Mouse (Mus musculus) hindbrain, postnatal 0 days (tissue): ENCODE data around the gene Cmc1. TPM values are rescaled to one million over a fixed set of nuclear protein-coding genes. Genes with fewer than 3 reads are reported as not detected.
A peak's percentile ranks its signal among the peaks of the same experiment; 100 is the strongest.
"Not testable (repeated sequence)": the region's sequence is repeated elsewhere in the genome, so short reads cannot be mapped to it uniquely, and the experiment has no call there.

Experiments used
- ATAC-seq: fragments of 200-750 bp; cut with Nextera tagmentation; 2 replicates; pipeline ENCODE4 v1.8.0; 2017; ENCODE audit warnings: mild to moderate bottlenecking, moderate TSS enrichment, moderate library complexity
- DNase-seq: peaks from one replicate; pipeline ENCODE4 v3.0.0-alpha.2; 2015; ENCODE audit warnings: low spot score
- H3K27ac ChIP-seq: fragments of 300-500 bp; sonication (generic); 2 replicates; pipeline ENCODE4 v1.5.1; 2014; ENCODE audit warnings: mild to moderate bottlenecking
- H3K27me3 ChIP-seq: fragments of 300-500 bp; sonication (generic); 2 replicates; pipeline ENCODE4 v1.6.1; 2014; ENCODE audit warnings: low read length, mixed read lengths; ENCODE audit not compliant: insufficient read depth
- H3K36me3 ChIP-seq: fragments of 300-500 bp; sonication (generic); 2 replicates; pipeline ENCODE4 v1.6.1; 2014; ENCODE audit warnings: low read length, mixed read lengths; ENCODE audit not compliant: insufficient read depth
- H3K4me1 ChIP-seq: fragments of 300-500 bp; sonication (generic); 2 replicates; pipeline ENCODE4 v1.6.1; 2014; ENCODE audit warnings: antibody characterized with exemption, low read length, mixed read lengths; ENCODE audit not compliant: insufficient read depth
- H3K4me2 ChIP-seq: fragments of 300-500 bp; sonication (generic); 2 replicates; pipeline ENCODE4 v1.6.1; 2014; ENCODE audit warnings: low read depth, mild to moderate bottlenecking, low read length, moderate library complexity, mixed read lengths
- H3K4me3 ChIP-seq: fragments of 300-500 bp; sonication (generic); 2 replicates; pipeline ENCODE4 v1.5.1; 2014; ENCODE audit warnings: low read length
- H3K9ac ChIP-seq: fragments of 300-500 bp; sonication (generic); replicated peaks from 2 replicates; pipeline ENCODE4 v1.6.1; 2014; ENCODE audit warnings: mild to moderate bottlenecking, low read length, moderate library complexity, mixed read lengths
- H3K9me3 ChIP-seq: fragments of 300-500 bp; sonication (generic); 2 replicates; pipeline ENCODE4 v1.6.1; 2016; ENCODE audit warnings: low read length, mixed read lengths
- CTCF ChIP-seq: IDR thresholded peaks from 2 replicates; pipeline ENCODE4 v1.5.1; 2016; ENCODE audit warnings: antibody characterized with exemption, control low read depth, low read depth
- WGBS: fragments of 180-500 bp; shearing (Covaris S2); extraction: QIAGEN DNeasy Blood & Tissue Kit; methylation state at CpG from one replicate; pipeline ENCODE4 v1.1.7; 2014; 5-methylcytosine and 5-hydroxymethylcytosine counted together
- polyA plus RNA-seq: library from polyadenylated mRNA; unstranded; fragments of >200 nt; fragmentation: Nextera tagmentation; extraction: Ambion mirVana; gene quantifications from 2 replicates; pipeline ENCODE4 v1.2.1, GENCODE M21; 2015
- total RNA-seq: library from RNA; depleted of rRNA; stranded (reverse); fragments of >200 nt; gene quantifications from 2 replicates; pipeline ENCODE4 v1.2.3, GENCODE M21; 2014

Cmc1 gene
- total and polyA plus RNA-seq, 2 experiments from 2014 or later, result 2.0 to 44.5 TPM

DNA sequence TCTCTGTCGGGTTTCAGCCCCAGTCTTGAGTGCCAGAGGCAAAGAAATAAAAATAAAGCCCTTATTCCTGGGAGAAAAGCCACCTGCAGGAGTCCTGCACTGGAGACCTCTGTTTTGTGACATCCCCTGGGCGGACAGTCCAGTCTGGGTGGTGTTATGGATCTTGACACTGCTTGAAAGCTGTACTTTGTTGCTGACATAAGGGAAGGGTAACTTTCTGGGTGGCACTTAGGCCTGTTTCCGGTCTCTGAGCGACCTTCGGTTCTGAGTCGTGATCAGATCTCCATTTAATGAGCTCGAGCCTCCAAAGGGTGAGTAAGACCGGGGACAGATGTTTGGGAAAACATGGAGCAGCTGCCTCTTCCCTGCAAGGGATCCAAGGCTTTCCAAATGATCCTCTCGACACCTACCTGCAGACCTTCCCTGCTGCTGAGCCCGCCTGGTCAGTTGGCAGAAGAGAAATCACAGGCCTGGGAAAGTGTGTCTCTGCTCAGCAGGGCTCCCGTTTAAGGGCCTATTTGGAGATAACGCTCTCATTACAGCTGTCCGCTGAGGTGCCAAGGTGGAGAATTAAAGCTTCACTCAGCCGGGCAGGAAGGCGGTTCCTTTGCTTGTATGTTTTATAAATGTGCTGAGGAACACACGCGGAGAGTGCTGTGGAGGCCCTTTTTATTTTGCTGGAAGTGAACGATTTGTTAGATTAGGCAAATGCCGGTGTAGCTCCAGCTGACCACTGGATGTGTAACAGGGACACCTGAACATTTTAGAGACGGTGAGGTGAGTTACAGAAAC lies 648 bp upstream of the Cmc1 start:
- ATAC-seq (peak; percentile 13), DNase-seq (no peak)
- Histone ChIP-seq H3K4me2 (peak overlapping the region; percentile 56), H3K36me3 (no peaks in the 10 kb centered on the region), H3K27ac (peak overlapping the region; percentile 4; the same call in 1 of the 2 replicates), H3K9me3 (no peaks in the 10 kb centered on the region), H3K4me1 (peaks cover 16% of the 10 kb centered on the region; the same call in 1 of the 2 replicates), H3K4me3 (peak overlapping the region; percentile 74), H3K9ac (no peak overlapping the region), H3K27me3 (no peaks in the 10 kb centered on the region)
- WGBS, result 74% methylated on average over 20 of the region's 20 CpGs
- no peak for TF ChIP-seq CTCF

DNA sequence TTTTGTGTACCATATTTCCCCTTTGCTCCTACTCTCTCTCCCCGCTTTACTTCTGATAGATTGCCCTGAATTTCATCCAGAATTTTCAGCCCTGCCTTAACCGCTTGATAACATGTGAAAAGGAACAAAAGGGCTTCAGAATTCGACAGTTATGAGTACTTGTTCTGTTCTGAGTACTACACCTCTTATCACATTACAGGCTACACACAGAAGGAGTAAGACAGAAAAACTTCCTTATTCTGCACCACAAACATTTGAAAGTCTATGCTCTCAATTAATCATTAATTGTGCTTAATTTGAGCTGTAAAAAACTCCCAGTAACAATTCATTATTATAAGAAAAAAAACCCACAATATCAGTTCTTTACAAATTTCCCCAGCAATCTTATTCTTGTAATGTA lies 9.6 kb downstream of the Cmc1 start:
- not testable (repeated sequence) for H3K9ac ChIP-seq, H3K4me1 ChIP-seq

DNA sequence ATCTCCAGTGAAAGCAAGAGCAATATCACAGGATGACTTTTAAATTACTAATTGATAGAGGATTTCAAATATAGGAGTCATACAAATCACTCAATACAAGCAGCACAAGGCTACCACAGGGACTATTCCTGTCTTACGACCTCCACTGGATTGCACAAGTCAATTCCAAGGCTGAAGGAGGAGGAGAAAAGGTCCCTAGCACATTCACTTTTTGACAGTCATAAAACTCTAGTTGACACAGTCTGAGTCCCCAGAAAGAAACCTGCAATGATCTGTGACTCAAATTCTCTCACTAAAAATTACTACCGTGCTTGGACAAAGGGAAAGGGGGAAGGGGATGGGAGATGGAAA lies 39.6 kb downstream of the Cmc1 start:
- 72% methylated on average over 2 of the region's 2 CpGs for WGBS
- Histone ChIP-seq H3K27me3 (no peaks in the 10 kb centered on the region), H3K4me2 (no peak overlapping the region), H3K9ac (no peak overlapping the region), H3K4me1 (no peaks in the 10 kb centered on the region), H3K9me3 (no peaks in the 10 kb centered on the region), H3K36me3 (no peaks in the 10 kb centered on the region), H3K27ac (no peak overlapping the region), H3K4me3 (no peak overlapping the region)
- no peak for DNase-seq
- TF ChIP-seq CTCF, result no peak
- ATAC-seq, result no peak

More for the DNA sequence above, 9.6 kb downstream of the Cmc1 start:
- H3K4me2 ChIP-seq, H3K27ac ChIP-seq, ATAC-seq, H3K4me3 ChIP-seq, DNase-seq, H3K27me3 ChIP-seq, H3K36me3 ChIP-seq, H3K9me3 ChIP-seq: not testable (repeated sequence)
- WGBS, result 88% methylated on average over 2 of the region's 3 CpGs

DNA sequence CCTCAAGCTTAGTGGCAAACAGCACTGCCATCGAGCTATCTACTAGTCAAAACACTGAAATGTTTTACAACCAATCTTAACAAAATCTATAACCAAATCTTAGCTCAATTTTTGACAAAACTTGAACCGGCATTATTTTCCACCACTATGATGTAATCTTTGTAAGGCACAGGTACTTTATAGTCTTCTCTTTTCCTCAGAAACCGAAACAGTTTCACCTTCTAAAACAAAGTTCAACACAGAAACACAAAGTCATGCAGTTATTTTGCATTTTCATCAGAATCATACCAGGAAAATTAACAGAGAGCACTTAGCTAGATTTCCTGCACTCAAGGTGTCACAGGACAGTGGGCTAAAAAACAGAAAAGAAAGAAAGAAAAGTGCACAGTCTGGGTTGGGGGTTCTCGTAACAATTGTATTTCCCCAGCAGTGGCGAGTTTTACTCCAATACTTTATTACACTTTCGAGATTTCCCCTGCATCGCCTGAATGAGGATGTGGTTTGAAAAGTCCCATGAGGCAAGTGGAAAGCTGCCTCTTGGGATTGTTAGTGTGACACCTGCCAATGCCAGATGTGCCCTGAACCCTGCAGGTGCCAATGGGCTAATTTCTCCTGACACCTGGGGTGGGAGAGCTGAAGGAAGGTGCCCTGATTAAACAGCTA lies 40.1 kb downstream of the Cmc1 start:
- no peak overlapping the region for H3K4me3 ChIP-seq
- no peaks in the 10 kb centered on the region for H3K4me1 ChIP-seq
- no peak for DNase-seq
- no peaks in the 10 kb centered on the region for H3K9me3 ChIP-seq
- no peak overlapping the region for H3K9ac ChIP-seq
- no peaks in the 10 kb centered on the region for H3K36me3 ChIP-seq
- H3K27me3 ChIP-seq, result no peaks in the 10 kb centered on the region
- no peak for TF ChIP-seq CTCF
- 84% methylated on average over 7 of the region's 7 CpGs for WGBS
- no peak for ATAC-seq
- H3K4me2 ChIP-seq, result no peak overlapping the region
- no peak overlapping the region for H3K27ac ChIP-seq

DNA sequence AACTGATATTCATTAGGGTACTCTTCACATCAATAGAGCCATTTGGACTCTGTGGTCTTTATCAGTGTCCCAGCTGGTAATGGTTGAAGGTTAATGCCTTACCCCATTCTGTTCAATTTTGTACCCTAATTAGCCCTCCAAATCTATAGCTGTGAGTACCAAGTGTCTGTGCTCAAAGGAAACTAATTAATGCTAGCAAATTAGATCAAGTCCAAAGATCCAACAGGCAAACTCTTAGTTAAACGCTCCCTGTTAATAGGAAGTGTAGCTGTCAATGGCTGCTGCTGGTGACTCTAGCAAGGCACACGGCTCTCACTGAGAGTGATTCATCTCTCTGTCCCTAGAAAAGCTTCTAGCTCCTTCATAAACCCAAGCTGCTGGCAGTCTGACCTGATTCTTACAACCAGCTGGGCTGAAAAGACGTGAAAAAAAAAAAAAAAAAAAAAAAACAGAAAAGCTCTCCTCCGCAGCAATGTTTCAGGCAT lies 41.4 kb downstream of the Cmc1 start:
- Histone ChIP-seq H3K27me3 (no peaks in the 10 kb centered on the region), H3K27ac (no peak overlapping the region), H3K36me3 (no peaks in the 10 kb centered on the region), H3K4me2 (no peak overlapping the region), H3K4me3 (no peak overlapping the region), H3K9me3 (no peaks in the 10 kb centered on the region), H3K9ac (no peak overlapping the region), H3K4me1 (no peaks in the 10 kb centered on the region)
- ATAC-seq (no peak), DNase-seq (peak; percentile 16)
- no peak for TF ChIP-seq CTCF
- 41% methylated on average over 4 of the region's 4 CpGs for WGBS

DNA sequence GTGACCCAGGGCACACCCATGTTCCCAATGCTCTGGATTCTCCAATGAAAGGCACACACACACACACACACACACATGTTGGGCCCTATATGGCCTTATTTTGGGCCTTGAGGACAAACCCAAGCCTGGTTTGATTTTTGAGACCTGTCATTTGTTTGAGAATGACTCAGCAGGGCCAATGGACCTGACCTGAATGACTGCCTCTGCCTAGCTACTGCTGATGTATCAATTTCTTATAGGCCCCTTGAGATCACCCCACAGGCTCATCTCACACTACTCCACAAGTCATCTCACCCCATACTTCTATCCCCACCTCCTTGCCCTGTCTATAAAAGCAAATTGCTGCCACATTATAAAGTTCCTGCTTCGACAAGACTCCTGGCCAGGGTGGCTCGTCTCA lies 48.2 kb downstream of the Cmc1 start:
- Histone ChIP-seq H3K4me2 (no peak overlapping the region), H3K9ac (no peak overlapping the region), H3K27me3 (no peaks in the 10 kb centered on the region), H3K4me3 (no peak overlapping the region), H3K27ac (no peak overlapping the region), H3K36me3 (no peaks in the 10 kb centered on the region), H3K9me3 (no peaks in the 10 kb centered on the region), H3K4me1 (no peaks in the 10 kb centered on the region)
- no peak for TF ChIP-seq CTCF
- no peak for DNase-seq
- ATAC-seq, result no peak
- WGBS, result 83% methylated on average over 2 of the region's 2 CpGs

DNA sequence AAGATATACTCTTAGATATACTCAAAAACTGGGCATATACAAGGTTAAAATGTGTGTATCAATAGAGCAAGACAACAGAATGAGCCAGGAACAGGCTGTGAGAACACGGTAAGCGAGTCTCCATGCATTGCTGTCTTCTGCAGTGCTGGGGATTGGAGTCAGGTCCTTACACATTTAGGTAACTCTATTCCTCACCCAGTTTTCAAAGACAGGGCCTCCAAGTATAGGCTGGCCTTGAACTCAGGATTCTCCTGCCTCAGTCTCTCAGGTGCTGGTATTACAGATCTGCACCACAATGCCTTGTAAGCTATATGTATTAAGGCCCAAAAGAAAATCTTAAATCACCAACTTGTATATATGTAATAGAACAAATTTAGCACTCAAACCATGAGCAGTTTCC lies 49.5 kb downstream of the Cmc1 start:
- H3K4me1 ChIP-seq, result no peaks in the 10 kb centered on the region
- no peak overlapping the region for H3K4me2 ChIP-seq
- H3K9ac ChIP-seq, result no peak overlapping the region
- TF ChIP-seq CTCF, result no peak
- WGBS, result 98% methylated on average over 2 of the region's 2 CpGs
- ATAC-seq, result no peak
- H3K27ac ChIP-seq, result no peak overlapping the region
- no peaks in the 10 kb centered on the region for H3K27me3 ChIP-seq
- H3K9me3 ChIP-seq, result no peaks in the 10 kb centered on the region
- DNase-seq, result no peak
- no peak overlapping the region for H3K4me3 ChIP-seq
- H3K36me3 ChIP-seq, result no peaks in the 10 kb centered on the region
